Mouse (Mus musculus) hindbrain, embryonic 12.5 days (tissue): ENCODE data around the gene Cass4. TPM values are rescaled to one million over a fixed set of nuclear protein-coding genes. Genes with fewer than 3 reads are reported as not detected.

Source experiments
- ATAC-seq: fragments of 200-750 bp; cut with Nextera tagmentation; 2 replicates; pipeline ENCODE4 v1.8.0; 2017; ENCODE audit warnings: moderate TSS enrichment; ENCODE audit not compliant: low FRiP score
- H3K27ac ChIP-seq: fragments of 300-500 bp; sonication (generic); 2 replicates; pipeline ENCODE4 v1.5.1; 2016; ENCODE audit warnings: mild to moderate bottlenecking
- H3K27me3 ChIP-seq: fragments of 300-500 bp; sonication (generic); 2 replicates; pipeline ENCODE4 v1.6.1; 2016; ENCODE audit warnings: mild to moderate bottlenecking
- H3K36me3 ChIP-seq: fragments of 300-500 bp; sonication (generic); 2 replicates; pipeline ENCODE4 v1.6.1; 2016; ENCODE audit warnings: mild to moderate bottlenecking
- H3K4me1 ChIP-seq: fragments of 300-500 bp; sonication (generic); 2 replicates; pipeline ENCODE4 v1.6.1; 2016
- H3K4me2 ChIP-seq: fragments of 300-500 bp; sonication (generic); replicated peaks from 2 replicates; pipeline ENCODE4 v1.6.1; 2016; ENCODE audit warnings: mild to moderate bottlenecking
- H3K4me3 ChIP-seq: fragments of 300-500 bp; sonication (generic); 2 replicates; pipeline ENCODE4 v1.5.1; 2016; ENCODE audit warnings: mild to moderate bottlenecking
- H3K9ac ChIP-seq: fragments of 300-500 bp; sonication (generic); 2 replicates; pipeline ENCODE4 v1.6.1; 2016; ENCODE audit warnings: mild to moderate bottlenecking, moderate library complexity
- H3K9me3 ChIP-seq: fragments of 300-500 bp; sonication (generic); replicated peaks from 2 replicates; pipeline ENCODE4 v1.6.1; 2016; ENCODE audit warnings: mild to moderate bottlenecking
- WGBS: fragments of 180-500 bp; shearing (Covaris S2); methylation state at CpG from one replicate; pipeline ENCODE4 v1.1.7; 2016; 5-methylcytosine and 5-hydroxymethylcytosine counted together
- polyA plus RNA-seq: library from polyadenylated mRNA; unstranded; fragments of >200 nt; fragmentation: Nextera tagmentation; extraction: Ambion mirVana; gene quantifications from 2 replicates; pipeline ENCODE4 v1.2.1, GENCODE M21; 2016

Gene Cass4
- polyA plus RNA-seq, 1 experiment from 2014 or later = 0.14 TPM

GRCm38 (mm10) chr2:172476707-172477260 lies 83.2 kb downstream of the Cass4 start:
- Histone ChIP-seq H3K27ac (no peak overlapping the region), H3K4me2 (no peak overlapping the region), H3K9me3 (no peaks in the 10 kb centered on the region), H3K27me3 (no peaks in the 10 kb centered on the region; the same call in none of the 2 replicates), H3K4me1 (no peaks in the 10 kb centered on the region), H3K9ac (no peak overlapping the region), H3K36me3 (no peaks in the 10 kb centered on the region), H3K4me3 (no peak overlapping the region)
- ATAC-seq = no peak; the same call in 1 of the 2 replicates
- WGBS = 36% methylated on average over 10 of the region's 10 CpGs

DNA sequence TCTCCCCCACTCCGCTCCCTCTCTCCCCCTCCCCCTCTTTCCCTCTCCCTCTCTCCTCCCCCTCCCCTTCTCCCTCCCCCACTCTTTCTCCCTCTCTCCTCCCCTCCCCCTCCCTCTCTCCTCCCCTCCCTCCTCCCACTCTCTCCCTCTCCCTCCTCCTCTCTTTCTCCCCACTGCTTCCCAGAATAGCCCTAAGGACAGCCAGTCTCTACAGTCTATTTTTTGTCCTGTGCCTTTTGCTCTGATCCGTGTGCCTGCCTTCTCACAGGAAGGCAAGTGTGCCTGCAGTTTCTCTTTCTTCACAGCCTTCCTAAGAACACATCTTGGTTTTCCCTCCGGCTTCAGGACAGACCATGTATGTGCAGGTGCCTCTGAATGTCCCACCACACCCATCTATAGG lies 83.8 kb downstream of the Cass4 start:
- H3K36me3 ChIP-seq = no peaks in the 10 kb centered on the region
- H3K9me3 ChIP-seq = no peaks in the 10 kb centered on the region
- H3K27ac ChIP-seq = no peak overlapping the region
- H3K9ac ChIP-seq = no peak overlapping the region
- H3K4me1 ChIP-seq = no peaks in the 10 kb centered on the region
- no peaks in the 10 kb centered on the region; the same call in none of the 2 replicates for H3K27me3 ChIP-seq
- H3K4me2 ChIP-seq = no peak overlapping the region
- H3K4me3 ChIP-seq = no peak overlapping the region
- no peak for ATAC-seq
- WGBS = 47% methylated on average over 3 of the region's 3 CpGs

DNA sequence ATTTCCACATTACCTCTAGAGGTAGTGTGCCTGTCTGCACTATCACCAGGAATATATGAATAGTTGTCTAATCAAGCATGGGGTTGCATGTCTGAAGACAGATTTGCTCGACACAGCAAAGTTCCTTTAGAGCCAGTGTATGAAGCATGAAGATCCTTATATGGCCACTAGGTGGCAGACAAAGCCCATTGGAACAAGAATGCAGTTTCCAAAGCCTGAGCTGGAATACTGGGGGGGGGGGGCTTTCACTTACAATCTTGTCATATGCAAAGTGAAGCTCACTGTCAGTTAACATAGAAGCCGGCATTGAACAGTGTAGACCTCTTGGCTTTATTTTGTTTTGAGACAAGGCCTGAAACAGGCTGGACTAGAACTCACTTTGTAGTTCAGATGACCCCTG lies 84.3 kb downstream of the Cass4 start:
- 6% methylated on average over 2 of the region's 2 CpGs for WGBS
- Histone ChIP-seq H3K27me3 (no peaks in the 10 kb centered on the region; the same call in none of the 2 replicates), H3K9ac (no peak overlapping the region), H3K9me3 (no peaks in the 10 kb centered on the region), H3K36me3 (no peaks in the 10 kb centered on the region), H3K4me2 (no peak overlapping the region), H3K27ac (no peak overlapping the region), H3K4me3 (no peak overlapping the region), H3K4me1 (no peaks in the 10 kb centered on the region)
- ATAC-seq = 0 out of 2 replicates have a peak, but pooled peaks have one; percentile 33

DNA sequence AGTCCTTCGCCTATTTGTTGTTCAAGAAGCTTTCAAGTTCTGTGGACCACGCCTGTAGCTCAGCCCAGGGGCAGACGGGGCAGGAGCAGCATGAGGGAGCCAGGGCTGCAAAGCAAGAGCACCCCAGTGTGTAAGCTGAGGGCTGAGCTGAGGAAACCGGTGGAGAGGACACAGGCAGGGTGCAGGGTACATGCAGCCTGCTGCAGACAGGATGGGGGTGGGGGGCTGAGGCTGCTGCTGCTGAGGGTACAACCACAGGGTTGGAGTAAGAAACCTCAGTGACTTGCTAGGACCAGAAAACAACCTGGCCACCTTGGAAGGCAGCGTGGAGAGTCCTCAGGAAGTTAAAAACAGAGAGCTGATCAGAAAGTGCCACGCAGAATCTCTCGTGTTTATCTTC lies 86.7 kb downstream of the Cass4 start:
- Histone ChIP-seq H3K4me3 (no peak overlapping the region), H3K27ac (no peak overlapping the region), H3K36me3 (no peaks in the 10 kb centered on the region), H3K9ac (no peak overlapping the region), H3K9me3 (no peaks in the 10 kb centered on the region), H3K4me1 (no peaks in the 10 kb centered on the region), H3K27me3 (peaks cover 4% of the 10 kb centered on the region), H3K4me2 (no peak overlapping the region)
- WGBS = 62% methylated on average over 7 of the region's 7 CpGs
- no peak for ATAC-seq

DNA sequence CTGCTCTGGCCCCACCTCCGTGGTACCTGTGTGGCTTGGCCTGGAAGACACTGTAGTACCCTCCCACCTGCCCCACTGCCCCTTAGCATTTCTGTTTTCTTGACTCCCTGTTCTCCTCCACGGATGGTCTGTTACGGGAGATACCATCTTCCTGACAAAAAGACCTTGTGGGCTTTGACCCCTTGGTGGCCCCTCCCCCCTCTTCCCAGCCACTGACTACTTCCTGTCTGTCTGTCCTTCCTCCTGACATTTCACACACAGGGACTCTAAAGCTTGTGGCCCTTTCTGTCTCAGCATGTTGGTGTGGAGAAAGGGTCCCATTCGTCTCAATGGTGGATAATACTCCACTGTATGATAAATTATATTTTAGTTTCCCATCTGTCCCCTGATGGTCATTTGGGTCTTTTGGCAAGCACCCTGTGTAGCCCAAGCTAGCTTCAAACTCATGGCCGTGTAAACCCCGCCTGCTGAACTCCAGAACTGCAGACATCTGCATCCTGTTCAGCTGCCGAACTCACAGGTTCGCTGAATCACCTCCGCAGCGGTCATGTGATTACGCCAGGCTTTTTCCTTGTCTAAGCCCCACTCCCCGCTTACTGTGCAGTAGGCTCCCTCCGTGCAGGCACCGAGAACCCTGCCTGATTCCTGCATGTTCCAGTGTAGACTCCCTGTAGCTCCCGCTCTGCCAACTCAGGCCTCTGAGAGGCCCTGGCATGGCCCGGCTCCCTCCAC lies 88.2 kb downstream of the Cass4 start:
- peaks cover 4% of the 10 kb centered on the region for H3K27me3 ChIP-seq
- no peak overlapping the region for H3K9ac ChIP-seq
- H3K36me3 ChIP-seq = no peaks in the 10 kb centered on the region
- H3K9me3 ChIP-seq = no peaks in the 10 kb centered on the region
- H3K4me1 ChIP-seq = no peaks in the 10 kb centered on the region
- H3K27ac ChIP-seq = no peak overlapping the region
- no peak overlapping the region for H3K4me3 ChIP-seq
- whole genome bisulfite sequencing = 88% methylated on average over 16 of the region's 16 CpGs
- no peak for ATAC-seq
- H3K4me2 ChIP-seq = no peak overlapping the region

Other genes starting within 250 kb of the Cass4 start
- not detected in 2 replicates for gene Mc3r, start 145.3 kb upstream of the Cass4 start, polyA plus RNA-seq
- gene Fam210b, start 48.2 kb upstream of the Cass4 start, polyA plus RNA-seq = 31.8 and 33.1 TPM in 2 replicates
- 78.8 and 85.6 TPM in 2 replicates for gene Aurka, start 23.3 kb upstream of the Cass4 start, polyA plus RNA-seq
- 37.3 and 37.5 TPM in 2 replicates for gene Cstf1, start 23.1 kb upstream of the Cass4 start, polyA plus RNA-seq
- gene Rtf2, start 46.8 kb downstream of the Cass4 start, polyA plus RNA-seq = 86.5 and 93.0 TPM in 2 replicates
- gene Gcnt7, start 64.8 kb downstream of the Cass4 start, polyA plus RNA-seq = 2.2 and 2.5 TPM in 2 replicates
- gene Fam209, start 78.7 kb downstream of the Cass4 start, polyA plus RNA-seq = 0.70 TPM in 1 of 2 replicates, not detected in the other
- 1.6 and 1.9 TPM in 2 replicates for gene Tfap2c, start 155.8 kb downstream of the Cass4 start, polyA plus RNA-seq